Mouse (Mus musculus): ENCODE results near the gene Med11. TPM values are rescaled to one million over a fixed set of nuclear protein-coding genes. Genes with fewer than 3 reads are reported as not detected.
"Not testable (repeated sequence)": the region's sequence is repeated elsewhere in the genome, so short reads cannot be mapped to it uniquely, and the experiment has no call there.

The Med11 gene
- total RNA-seq, 2 experiments from 2014 or later, result 20.5 TPM

DNA sequence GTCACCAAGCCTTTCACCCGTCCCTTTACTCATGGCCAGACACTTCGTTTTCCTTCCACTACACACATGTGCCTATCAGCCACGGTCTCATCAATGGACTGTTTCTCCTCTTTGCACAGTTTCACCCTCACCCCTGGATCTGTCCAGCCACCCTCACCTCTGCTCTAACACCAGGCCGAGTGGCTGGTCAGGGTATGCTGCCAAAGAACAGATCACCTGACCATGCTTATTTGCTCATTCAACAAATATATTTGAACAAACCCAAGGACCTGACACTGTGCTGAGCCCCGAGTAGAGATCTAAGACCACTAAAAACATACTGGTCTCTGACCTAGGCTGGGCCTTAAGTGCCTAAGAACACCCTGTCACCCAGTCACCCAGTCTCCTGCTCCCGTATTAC, 7.1 kb upstream of the Med11 start:
- no peak for DNase-seq (ENCODE audit: low spot score in 2 of 2)

DNA sequence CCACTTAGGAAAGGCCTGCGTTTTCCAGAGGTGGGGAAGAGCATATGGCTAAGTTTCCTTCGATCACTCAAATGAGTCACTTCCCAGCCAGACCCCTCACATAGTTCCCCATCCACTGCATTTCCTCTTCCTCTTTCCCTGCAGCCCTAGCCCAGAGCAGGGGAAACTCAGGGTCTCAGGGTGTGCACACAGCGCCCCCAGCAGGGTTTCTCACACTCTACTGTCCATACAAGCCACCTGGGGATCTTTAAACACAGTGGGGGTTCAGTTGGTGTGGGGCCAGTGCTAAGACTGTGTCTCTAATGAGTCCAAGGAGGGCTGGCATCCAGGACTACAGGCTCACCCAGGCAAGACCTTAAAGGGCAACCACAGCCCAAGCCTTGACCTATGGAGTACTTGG, 5.0 kb upstream of the Med11 start:
- no peak for DNase-seq (ENCODE audit: low spot score in 2 of 2)

DNA sequence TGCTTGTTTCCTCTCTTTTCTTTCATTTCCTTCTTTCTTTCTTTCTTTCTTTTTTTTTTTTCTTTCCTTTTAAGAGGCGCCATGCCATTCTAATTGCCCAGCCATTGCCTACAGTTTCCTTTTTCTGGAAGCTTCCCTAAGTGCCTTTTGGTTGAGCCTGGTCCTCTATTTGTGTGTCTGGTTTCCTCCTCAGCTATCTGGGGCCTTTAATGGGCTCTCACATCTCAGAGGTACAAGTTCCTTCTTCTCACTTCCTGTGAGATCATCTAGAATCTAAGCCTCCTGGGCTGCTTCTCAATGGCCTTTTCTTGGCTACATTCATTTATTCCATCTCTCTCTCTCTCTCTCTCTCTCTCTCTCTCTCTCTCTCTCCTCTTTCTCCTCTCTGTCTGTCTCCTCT, 4.3 kb upstream of the Med11 start:
- no peak for DNase-seq (ENCODE audit: low spot score in 2 of 2)

DNA sequence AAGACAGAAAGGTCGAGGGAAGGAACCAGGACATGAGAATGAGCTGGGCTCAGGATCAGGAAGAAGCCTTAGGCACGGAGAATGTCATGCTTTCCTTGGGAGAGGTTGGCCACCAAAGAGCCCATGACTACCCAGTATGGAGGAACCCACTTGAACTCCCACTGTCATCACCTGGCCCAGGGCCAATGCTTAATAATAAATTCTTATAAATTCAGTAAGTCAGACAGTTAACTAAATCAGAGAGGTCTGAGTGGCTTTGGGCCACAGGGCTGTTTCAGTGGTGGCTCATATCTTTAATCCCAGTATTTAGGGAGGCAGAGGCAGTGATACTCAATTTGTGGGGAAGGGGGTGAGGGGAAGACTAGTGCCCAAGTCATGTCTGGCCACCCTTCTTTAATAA, 793 bp upstream of the Med11 start:
- no peak for DNase-seq (ENCODE audit: low spot score in 2 of 2)

DNA sequence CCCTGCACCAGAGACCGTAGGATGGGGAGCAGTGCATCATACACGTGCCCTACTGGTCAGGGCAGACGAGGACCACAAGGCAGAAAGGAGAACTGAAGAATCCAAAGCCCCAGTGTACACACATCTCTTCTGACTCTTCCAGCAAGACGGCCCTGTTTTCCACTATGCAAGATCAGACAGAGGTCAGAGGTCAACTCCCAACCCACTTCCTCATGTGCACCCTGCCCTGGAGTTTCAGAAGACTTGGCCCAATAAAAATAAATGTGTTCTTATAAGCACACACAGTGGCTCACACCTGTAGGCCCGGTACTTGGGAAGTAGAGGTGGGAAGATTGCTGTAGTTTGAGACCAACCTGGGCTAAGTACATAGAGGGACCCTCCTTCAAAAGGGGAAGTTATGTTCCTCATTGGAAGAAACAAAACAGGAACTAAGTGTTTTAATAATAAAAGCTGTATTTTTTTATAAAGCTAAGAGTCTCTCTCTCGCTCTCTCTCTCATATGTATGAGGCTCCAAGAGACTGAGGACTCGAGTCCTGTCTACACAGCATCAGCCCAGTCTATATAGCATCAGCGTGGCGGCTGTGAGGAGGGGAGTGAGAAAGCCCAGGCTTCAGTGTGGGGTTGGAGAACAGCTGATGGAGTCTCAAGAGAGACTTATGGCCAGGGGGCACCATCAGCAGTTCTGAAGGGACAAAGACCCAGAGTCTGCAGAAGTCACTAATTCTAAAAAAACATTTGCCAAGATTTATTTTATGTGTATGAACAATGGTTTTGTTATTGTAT, 1.7 kb downstream of the Med11 start:
- DNase-seq (ENCODE audit: low spot score in 2 of 2), result no peak

DNA sequence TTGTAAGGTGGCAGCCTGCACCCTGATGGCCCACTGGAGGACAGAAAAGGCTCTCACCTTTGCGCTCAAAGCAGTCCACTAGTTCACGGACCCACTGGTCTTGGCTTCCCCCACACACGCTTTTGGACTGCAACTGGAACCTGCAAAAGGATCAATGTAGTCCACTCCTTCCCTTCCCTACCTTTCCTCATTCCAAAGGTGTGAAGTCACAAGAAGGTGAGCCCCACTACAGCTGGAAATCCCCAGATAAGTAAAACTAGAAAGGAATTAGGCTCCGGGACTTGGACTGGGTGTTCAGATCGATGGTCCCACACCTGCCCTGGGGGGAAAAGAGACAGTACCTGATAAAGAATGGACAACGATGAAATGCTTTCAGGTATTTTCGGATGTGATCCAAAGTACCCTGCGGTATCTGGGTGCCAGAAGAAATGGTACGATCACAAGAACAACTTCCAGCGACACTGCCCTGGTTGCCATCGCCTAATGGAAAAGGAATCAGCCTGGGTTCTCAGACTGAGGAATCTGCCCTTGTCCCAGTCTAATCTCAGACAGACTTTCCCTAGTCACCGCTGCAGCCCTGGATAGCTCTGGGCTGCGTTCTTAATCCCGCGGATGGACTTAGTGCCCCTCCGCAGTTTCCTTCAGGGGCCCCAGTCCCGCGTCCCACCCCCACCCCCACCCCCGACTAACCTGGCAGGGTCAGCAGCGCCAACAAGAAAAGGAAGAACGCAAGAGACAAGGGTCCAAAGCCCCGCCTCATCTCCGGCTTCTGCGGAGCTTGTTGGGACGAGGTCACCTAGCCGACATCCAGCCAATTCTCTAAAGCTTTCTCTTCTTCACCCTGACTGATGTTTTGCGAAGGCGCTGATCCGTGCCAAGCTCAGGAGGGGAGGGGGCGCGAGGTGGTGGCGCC, 7.2 kb downstream of the Med11 start, which contains the start of gene Zmynd15:
Gene Zmynd15 (plus strand): TSS at position 746 of the 913 bp plus-strand sequence.
- DNase-seq (ENCODE audit: low spot score in 2 of 2), result no peak

DNA sequence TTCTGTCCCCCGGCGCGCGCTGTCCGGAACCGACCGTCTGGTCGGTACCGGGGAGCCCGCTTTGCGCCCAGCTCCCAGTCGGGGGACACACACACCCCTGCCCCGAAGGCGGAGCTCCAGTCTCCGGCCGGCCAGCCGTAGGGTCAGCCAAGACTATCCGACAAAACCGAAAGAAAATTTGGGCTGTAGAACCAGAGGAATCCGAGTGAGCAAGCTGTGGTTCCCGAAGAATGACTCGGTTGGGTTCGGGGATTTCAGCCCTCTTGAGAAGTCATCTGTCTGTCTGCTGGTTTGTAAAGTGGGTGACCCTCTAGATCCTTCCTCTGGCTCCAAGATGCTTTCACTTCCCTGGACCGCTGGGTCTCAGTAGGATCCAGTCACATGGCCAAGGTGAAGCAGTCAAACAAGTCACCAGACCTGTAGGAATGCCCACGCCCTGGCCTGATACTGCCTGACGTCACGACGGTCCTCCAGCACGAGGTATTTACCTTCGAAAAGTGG, 7.9 kb downstream of the Med11 start, which contains the start of gene Cxcl16:
Gene Cxcl16 (minus strand): TSS at position 384 of the 501 bp plus-strand sequence.
- DNase-seq (ENCODE audit: low spot score in 2 of 2), result peak in 1 of 2 experiments; percentile 23

DNA sequence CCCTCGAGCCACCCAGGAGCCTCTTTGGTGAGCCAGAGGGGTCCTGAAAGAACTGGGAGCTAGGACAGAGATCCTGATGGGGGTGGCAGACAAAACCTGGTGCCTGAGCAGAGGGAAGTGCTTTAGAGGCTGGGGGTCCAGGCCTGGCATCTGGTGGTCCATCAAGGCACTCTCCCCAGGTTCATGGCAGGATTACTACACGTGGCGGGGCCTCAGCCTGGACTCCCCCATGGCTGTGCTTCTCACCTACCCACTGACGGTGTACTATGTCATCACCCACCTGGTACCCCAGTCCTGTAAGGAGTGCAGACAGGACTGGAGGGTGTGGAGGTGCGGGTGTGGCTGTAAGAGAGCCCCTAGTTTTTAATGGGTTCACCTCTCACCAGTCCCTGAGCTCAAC, 12.3 kb downstream of the Med11 start:
- no peak for DNase-seq (ENCODE audit: low spot score in 2 of 2)

DNA sequence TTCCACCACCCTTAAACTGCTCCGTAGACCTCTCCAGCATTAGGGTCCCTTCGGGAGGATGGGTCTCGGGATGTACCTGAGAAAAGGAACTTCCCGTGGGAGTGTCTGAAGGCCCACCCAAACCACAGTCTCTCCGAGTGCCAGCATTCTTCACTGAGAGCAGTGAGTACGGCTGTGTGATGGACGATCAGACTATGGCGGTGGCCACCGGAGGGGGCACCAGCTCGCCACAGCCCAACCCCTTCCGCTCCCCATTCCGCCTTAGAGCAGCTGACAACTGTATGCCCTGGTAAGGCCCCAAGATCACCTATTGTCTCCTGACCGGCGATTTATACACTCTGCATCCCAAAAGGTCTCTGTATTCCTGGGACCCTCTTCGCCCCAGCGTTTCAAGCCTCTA, 13.5 kb downstream of the Med11 start:
- DNase-seq (ENCODE audit: low spot score in 2 of 2), result no peak

DNA sequence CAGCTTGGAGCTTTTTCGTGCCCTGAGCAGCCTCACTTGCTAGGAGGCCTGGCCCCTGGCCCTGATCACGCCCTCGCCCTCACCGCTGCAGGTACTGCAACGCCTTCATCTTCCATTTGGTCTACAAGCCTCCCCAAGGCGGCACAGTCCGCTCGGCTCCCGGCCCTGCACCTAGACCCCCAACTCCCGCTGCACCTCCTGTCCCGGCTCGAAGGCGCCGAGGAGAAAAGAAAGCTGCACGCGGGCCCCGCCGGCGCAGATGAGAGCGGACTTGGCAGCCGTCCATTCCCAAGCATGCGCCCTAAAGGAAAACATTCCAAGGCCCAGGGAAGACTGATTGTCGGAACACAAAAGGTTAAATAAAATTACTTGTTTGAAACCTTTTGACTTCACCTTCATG, 14.1 kb downstream of the Med11 start:
- peak in 1 of 2 experiments; percentile 36 for DNase-seq (ENCODE audit: low spot score in 2 of 2)

DNA sequence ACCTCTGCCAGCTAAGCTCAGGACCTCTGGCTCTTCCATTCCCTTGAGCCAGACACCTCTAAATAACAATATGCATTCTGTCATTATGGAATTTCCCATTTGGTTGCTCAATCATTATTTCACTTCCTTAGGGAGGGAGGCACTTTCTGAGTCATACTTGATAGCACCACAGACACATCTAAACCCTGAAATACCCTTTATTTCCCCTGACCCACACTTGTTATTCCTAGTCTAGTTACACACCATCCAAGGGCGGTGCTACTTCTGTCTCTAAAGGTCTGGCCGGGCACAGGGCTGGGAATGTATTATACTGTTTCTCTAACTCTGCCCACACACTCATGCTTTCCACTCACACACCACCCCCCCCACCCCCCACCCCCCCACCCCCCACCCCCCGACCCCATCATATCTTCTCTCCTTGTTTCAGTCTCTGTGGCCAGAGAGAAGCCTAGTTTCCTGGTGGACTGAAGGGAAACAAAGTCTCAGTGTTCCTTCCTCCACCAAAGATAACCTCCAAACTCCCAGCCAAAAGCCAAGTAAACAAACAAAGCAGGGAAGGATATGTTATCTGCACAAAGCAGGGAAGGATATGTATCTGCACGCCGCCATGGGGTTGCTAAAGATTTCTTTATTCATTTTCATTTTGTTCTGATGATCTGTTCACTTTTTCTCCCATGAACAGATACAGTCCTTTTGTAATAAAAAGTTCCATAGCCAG, 16.3 kb downstream of the Med11 start:
- no peak for DNase-seq (ENCODE audit: low spot score in 2 of 2)

DNA sequence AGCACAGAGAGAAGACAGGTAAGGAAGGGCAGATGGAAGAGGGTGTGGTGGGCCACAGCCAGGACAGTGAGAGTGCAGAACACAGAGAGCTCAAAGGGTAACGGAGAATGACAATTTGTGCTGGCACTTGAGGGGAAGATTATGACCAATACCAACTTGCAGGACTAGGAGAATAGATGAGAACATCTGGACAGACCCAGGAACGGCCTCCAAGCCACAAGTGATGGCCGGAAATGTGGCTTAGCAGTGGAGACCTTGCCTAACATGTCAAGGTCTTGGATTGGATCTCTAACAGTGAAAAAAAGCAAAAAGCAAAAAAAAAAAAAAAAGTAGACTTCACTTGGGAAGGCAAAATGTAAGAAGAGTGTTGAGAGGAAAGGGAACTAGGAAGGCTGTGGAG, 18.0 kb downstream of the Med11 start:
- no peak for DNase-seq (ENCODE audit: low spot score in 2 of 2)

DNA sequence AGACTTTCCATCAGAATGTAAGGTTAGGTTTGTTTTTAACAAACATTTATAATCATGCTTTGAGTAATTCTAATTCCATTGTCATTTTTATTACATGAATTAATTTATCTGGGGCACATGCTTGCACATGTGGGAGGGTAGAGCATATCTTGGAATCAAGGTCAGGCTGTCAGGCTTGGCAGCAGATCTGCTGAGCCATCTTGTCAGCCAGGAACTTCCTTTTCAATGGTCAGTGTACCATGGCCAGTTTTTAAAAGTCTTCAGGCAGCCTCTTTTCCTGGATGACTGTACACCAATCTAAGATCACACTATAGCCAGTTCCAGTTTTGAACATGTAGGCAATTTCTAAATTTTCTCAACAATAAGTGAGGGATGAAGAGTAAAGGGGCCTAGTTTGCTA, 21.0 kb downstream of the Med11 start:
- DNase-seq (ENCODE audit: low spot score in 2 of 2), result no peak

DNA sequence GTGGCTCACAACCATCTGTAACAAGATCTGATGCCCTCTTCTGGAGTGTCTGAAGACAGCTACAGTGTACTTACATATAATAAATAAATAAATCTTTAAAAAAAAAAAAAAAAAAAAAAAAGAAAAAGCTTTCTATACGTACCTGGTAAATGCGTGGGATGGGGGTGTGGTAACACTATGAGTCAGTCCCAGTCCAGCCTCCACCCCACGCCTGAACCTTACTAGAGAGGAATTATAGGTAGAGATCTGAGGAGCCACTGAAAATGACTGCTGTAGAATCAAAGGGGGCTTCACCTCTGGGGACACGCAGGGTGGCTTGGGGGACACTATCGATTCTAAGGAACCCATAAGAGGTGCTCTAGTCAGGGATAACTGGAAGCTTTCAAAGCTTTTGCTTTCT, 21.6 kb downstream of the Med11 start:
- DNase-seq (ENCODE audit: low spot score in 2 of 2), result not testable (repeated sequence)

DNA sequence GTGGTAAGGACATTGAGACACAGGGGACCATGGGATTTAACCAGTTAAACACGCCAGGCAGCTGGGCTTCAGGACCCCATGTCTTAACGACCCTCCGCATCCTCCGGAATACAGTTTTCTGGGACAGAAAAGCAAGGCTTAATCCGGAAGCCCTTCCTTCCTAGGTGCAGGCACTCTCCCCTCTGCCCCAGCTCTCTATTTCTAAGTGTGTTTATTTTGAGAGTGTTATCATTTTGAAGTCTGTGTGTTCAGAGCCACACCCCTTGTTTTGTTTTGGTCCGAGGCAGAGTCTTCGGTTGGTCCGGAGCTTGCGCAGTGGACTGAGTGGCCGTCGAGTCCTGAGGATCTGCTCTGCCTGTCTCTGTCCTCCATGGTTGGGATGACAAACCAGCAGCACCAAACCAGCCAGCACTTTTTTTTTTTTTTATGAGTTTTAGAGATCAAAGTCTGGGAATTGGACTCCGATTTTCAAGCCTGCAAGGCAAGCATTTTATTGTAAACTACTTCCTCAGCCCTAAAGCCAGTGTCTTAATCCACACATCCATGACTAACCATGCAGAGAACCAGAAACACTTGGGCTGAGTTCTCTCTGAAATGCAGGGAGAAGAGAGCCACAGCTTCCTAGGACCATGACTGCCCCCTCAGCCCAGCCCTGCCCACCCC, 23.3 kb downstream of the Med11 start:
- DNase-seq (ENCODE audit: low spot score in 2 of 2), result no peak

DNA sequence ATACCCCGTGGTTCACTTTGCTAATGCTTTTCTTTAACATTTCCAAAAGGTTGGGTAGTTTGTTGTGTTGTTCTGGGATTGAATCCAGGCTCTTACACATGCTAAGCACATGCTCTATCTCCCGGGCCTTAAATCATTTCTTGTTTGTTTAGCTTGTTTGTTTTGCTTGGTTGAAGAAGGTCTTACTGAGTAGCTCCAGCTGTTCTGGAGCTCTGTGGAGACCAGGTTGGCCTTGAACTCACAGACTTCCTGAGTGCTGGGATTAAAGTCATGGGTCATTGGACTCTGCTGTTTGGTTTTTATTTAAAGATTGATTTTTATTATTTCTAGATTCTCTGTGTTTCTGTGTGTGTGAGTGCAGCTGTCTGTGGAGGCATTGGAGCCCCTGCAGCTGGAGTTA, 33.8 kb downstream of the Med11 start:
- no peak for DNase-seq (ENCODE audit: low spot score in 2 of 2)

DNA sequence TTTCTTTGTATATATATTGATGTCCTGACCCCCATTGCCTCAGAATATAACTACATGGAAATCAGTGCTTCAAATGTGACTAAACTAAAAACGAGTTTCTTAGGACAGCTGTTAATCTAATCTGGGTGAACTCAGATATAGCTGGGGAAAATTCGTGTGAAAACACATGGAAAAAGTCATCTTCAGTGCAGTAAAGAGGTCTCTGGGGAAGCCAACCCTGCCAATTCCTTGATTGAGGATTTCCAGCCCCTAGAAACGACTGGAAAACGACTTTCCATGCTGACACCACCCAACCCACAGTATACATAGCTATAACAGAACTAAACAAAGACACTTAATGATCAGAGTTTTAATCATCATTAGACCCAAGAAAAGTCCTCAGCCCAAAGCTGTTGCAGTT, 36.1 kb downstream of the Med11 start:
- DNase-seq (ENCODE audit: low spot score in 2 of 2), result no peak

DNA sequence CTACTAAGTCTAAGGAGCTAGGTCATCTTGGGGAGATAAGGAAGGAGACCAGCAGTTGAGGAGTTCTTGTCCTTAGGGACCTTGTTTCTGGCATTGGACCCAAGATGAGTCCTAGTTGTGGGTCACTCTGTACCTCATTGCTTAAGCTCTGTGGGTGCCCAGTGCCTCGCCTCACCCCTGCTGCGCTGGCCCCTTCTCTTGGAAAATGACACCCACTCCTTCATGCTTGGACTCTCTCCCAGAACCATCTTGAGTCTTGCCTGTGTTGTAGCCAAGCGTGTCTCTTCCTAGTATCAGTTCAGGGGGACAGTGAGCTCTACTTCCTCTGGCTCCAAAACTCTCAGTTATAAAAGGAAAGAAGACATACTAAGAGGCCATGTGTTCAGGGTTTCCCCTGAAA, 37.4 kb downstream of the Med11 start:
- DNase-seq (ENCODE audit: low spot score in 2 of 2), result no peak

DNA sequence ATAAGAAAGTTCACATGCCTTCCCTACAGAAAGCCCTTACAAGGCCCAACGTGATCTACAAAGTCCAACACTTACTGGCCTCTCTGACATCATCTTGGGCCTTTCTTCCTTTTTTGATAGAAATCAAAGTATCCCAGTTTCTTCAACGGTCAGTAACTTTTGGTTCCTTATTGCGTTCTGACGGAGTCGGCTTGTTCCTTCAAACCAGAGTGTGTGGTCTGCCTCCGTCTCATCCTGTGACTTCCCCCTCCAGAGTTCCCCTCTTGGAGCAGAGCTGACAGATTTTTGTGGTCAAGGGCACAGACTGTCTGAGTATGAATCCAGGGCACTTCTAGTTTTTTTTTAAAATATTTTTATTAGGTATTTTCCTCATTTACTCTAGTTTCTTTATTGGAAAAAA, 38.0 kb downstream of the Med11 start:
- no peak for DNase-seq (ENCODE audit: low spot score in 2 of 2)

DNA sequence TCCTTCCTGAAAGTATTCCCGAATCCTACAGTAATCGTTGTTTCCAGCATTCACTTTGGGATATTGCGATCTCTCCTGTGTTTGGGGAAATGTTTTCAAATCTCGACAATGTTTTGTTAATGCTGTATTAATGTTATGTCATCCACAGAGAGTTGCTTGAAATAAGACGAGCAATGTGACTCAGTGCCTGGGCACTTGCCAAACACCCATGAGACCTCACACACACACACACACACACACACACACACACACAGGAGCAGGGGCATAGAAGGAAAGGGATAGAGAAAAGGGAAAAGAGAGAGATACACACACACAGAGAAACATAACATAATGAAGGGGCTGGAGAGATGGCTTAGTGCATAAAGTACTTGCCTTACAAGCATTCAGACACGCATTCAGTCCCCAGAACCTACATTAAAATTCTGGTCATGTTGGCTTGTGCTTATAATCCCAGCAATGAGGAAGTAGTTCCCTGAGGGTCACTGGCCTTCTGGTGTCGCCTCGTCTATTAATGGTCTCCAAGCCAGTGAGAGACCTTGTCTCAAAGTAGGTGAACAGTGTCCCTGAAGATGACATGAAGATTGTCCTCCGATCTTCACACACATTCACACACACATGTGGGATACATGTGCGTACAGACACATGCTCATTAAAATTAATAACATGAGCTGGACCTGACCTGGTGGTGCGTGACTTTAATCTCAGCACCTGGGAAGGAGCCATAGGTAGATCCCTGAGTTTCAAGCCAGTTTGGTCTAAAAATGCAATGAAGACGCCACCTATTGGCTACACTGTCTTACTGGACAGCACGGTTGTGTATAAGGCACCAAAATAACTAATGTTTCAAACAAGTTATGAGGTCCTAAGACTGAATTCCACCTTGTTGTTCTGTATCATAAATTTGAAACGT, 48.1 kb downstream of the Med11 start:
- DNase-seq (ENCODE audit: low spot score in 2 of 2), result no peak

Measured in layer of hippocampus, postnatal 10 days (tissue).